Mouse (Mus musculus): ENCODE measurements around the gene F11r. TPM values are rescaled to one million over a fixed set of nuclear protein-coding genes. Genes with fewer than 3 reads are reported as not detected.
"Not testable (repeated sequence)": the region's sequence is repeated elsewhere in the genome, so short reads cannot be mapped to it uniquely, and the experiment has no call there.

Gene F11r
- total and polyA plus RNA-seq, 3 experiments = 32.9 to 47.5 (median 36.1) TPM

DNA sequence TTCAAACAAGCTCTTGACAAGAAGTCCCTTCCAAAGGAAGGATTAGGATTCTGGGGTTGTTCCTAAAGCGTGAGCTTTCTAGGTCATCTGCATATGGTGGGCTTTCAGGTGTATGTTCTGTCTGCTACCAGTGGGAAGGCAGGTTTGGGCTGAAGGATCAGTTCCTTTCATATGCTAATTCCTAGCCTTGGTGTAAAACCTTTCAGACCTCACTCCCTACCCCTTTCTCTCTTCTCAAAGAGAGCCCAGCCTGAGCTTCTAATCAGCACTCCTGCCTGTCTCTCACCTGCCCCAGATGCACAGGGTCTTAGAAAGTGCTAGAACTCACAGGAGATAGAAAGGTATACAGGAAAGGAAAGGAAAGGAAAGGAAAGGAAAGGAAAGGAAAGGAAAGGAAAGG lies 34.1 kb downstream of the F11r start:
- Histone ChIP-seq H3K79me2 (replicated peaks; ENCODE audit: control insufficient read depth, insufficient read depth, low read length) (no peaks in the 10 kb centered on the region), H3K4me3 (no peak overlapping the region), H3K36me3 (ENCODE audit: control insufficient read depth, insufficient read depth, low read length) (0 out of 2 replicates have a peak, but pooled peaks cover 2% of the 10 kb centered on the region), H3K9ac (ENCODE audit: low read depth, low read length) (no peak overlapping the region), H3K27ac (no peak overlapping the region), H3K27me3 (ENCODE audit: control insufficient read depth, insufficient read depth, low read length) (no peaks in the 10 kb centered on the region), H3K4me1 (ENCODE audit: control insufficient read depth, insufficient read depth, low read length) (peaks cover 2% of the 10 kb centered on the region)
- DNase-seq = no peak
- 86% methylated on average over 1 of the region's 1 CpGs for WGBS
- no peak for TF ChIP-seq POLR2A (IDR thresholded peaks at IDR 0.05; ENCODE audit: insufficient read depth, low read depth, low read length)
- TF ChIP-seq EP300 (IDR thresholded peaks at IDR 0.05; ENCODE audit: insufficient read depth, low read depth, low read length) = no peak
- TF ChIP-seq CTCF (IDR thresholded peaks at IDR 0.05) = no peak
- intact Hi-C loops (cut with DNase I) = loop anchor here (2.0 to 10.0 kb wide), 3 partner anchors 34 to 357 kb away; partner anchors contain the start of genes Cfap126 and F11r

- DNase-seq; H3K27ac ChIP-seq; H3K9ac ChIP-seq (ENCODE audit: low read depth, low read length); H3K27me3 ChIP-seq (ENCODE audit: control insufficient read depth, insufficient read depth, low read length); H3K79me2 ChIP-seq (replicated peaks; ENCODE audit: control insufficient read depth, insufficient read depth, low read length); H3K36me3 ChIP-seq (ENCODE audit: control insufficient read depth, insufficient read depth, low read length); H3K4me3 ChIP-seq; H3K4me1 ChIP-seq (ENCODE audit: control insufficient read depth, insufficient read depth, low read length): not testable (repeated sequence)
- intact Hi-C loops (cut with DNase I) = loop anchor here (2.0 to 10.0 kb wide), 3 partner anchors 35 to 357 kb away; partner anchors contain the start of genes Cfap126 and F11r
- WGBS = 87% methylated on average over 8 of the region's 8 CpGs
These were observed 34.6 kb downstream of the F11r start for GRCm38 (mm10) chr1:171471941-171472340.

DNA sequence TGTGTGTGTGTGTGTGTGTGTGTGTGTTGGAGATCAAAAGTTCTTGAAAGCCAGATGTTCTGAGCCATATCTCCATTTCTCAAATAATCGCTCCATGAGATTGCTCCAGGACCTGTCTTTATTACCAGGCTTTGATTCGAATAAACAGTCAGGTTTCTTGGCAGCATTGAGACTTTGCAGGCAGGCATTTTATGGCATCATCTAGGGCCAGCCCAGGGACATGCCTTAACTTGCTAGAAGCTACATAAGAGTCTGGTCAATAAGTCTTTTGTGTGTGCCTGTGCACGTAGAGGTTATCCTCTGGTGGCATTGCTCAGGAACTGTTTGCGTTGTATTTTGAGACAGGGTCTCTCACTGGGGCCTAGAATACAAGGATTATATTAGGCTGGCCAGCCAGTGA lies 36.2 kb downstream of the F11r start:
- TF ChIP-seq CTCF (IDR thresholded peaks at IDR 0.05) (no peak), EP300 (IDR thresholded peaks at IDR 0.05; ENCODE audit: insufficient read depth, low read depth, low read length) (no peak), POLR2A (IDR thresholded peaks at IDR 0.05; ENCODE audit: insufficient read depth, low read depth, low read length) (no peak)
- H3K27me3 ChIP-seq (ENCODE audit: control insufficient read depth, insufficient read depth, low read length) = no peaks in the 10 kb centered on the region
- peaks cover 2% of the 10 kb centered on the region for H3K4me1 ChIP-seq (ENCODE audit: control insufficient read depth, insufficient read depth, low read length)
- 0 out of 2 replicates have a peak, but pooled peaks cover 2% of the 10 kb centered on the region for H3K36me3 ChIP-seq (ENCODE audit: control insufficient read depth, insufficient read depth, low read length)
- H3K4me3 ChIP-seq = no peak overlapping the region
- no peaks in the 10 kb centered on the region for H3K79me2 ChIP-seq (replicated peaks; ENCODE audit: control insufficient read depth, insufficient read depth, low read length)
- intact Hi-C loops (cut with DNase I) = loop anchor here (5.0 to 10.0 kb wide), 2 partner anchors 36 to 359 kb away; partner anchors contain the start of genes Cfap126 and F11r
- 83% methylated on average over 4 of the region's 4 CpGs for WGBS
- H3K9ac ChIP-seq (ENCODE audit: low read depth, low read length) = no peak overlapping the region
- H3K27ac ChIP-seq = no peak overlapping the region
- no peak for DNase-seq

DNA sequence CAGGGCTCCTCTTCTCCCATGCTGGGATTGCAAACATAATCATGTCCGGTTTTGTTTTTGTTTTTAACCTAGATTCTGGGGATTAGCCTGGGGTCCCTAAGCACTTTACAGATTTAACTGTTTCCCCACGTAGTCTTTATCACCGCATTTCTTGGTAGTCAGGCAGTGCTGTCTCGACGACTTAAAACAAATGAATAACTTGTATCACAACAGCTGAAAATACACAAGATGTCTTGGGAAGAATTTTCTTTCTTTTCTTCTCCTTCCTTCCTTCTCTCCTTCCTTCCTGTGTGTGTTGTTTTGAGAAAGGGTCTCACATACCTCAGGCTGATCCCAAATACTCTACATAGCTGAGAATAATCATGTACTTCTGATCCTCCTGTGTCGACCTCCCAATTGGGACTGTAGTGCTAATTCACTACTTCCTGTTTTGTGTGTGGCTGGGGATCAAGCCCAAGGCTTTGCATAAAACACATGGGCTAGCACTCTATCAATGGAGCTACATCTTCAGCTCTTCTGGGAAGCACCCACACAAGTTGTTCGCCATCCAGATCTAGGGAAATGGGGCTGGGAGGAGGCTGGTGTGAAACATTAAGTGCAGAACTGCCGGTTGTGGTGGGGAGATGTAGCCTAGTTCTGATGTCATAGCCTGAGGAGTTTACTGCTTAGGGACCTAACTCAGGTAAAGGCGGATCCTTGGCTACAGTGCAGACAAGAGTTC lies 36.7 kb downstream of the F11r start:
- intact Hi-C loops (cut with DNase I) = loop anchor here (5.0 to 10.0 kb wide), 2 partner anchors 37 to 359 kb away; partner anchors contain the start of genes Cfap126 and F11r

GRCm38 (mm10) chr1:171477123-171477522 lies 39.8 kb downstream of the F11r start:
- Histone ChIP-seq H3K27ac (no peak overlapping the region), H3K27me3 (ENCODE audit: control insufficient read depth, insufficient read depth, low read length) (no peaks in the 10 kb centered on the region), H3K9ac (ENCODE audit: low read depth, low read length) (no peak overlapping the region), H3K79me2 (replicated peaks; ENCODE audit: control insufficient read depth, insufficient read depth, low read length) (no peaks in the 10 kb centered on the region), H3K4me3 (no peak overlapping the region), H3K4me1 (ENCODE audit: control insufficient read depth, insufficient read depth, low read length) (no peaks in the 10 kb centered on the region), H3K36me3 (ENCODE audit: control insufficient read depth, insufficient read depth, low read length) (no peaks in the 10 kb centered on the region)
- no peak for DNase-seq
- WGBS = 48% methylated on average over 8 of the region's 8 CpGs
- intact Hi-C loops (cut with DNase I) = loop anchor here (10.0 kb wide), 1 partner anchor 362 kb away; the partner anchor contains the start of gene Cfap126
- no peak for TF ChIP-seq CTCF (IDR thresholded peaks at IDR 0.05)
- no peak for TF ChIP-seq EP300 (IDR thresholded peaks at IDR 0.05; ENCODE audit: insufficient read depth, low read depth, low read length)
- TF ChIP-seq POLR2A (IDR thresholded peaks at IDR 0.05; ENCODE audit: insufficient read depth, low read depth, low read length) = no peak

More for the DNA sequence above, 36.7 kb downstream of the F11r start:
- no peak for DNase-seq
- H3K9ac ChIP-seq (ENCODE audit: low read depth, low read length) = no peak overlapping the region
- 0 out of 2 replicates have a peak, but pooled peaks cover 2% of the 10 kb centered on the region for H3K36me3 ChIP-seq (ENCODE audit: control insufficient read depth, insufficient read depth, low read length)
- H3K4me3 ChIP-seq = no peak overlapping the region
- WGBS = 57% methylated on average over 9 of the region's 9 CpGs
- no peaks in the 10 kb centered on the region for H3K27me3 ChIP-seq (ENCODE audit: control insufficient read depth, insufficient read depth, low read length)
- TF ChIP-seq EP300 (IDR thresholded peaks at IDR 0.05; ENCODE audit: insufficient read depth, low read depth, low read length) = no peak
- TF ChIP-seq POLR2A (IDR thresholded peaks at IDR 0.05; ENCODE audit: insufficient read depth, low read depth, low read length) = no peak
- TF ChIP-seq CTCF (IDR thresholded peaks at IDR 0.05) = no peak
- H3K27ac ChIP-seq = no peak overlapping the region
- no peaks in the 10 kb centered on the region for H3K79me2 ChIP-seq (replicated peaks; ENCODE audit: control insufficient read depth, insufficient read depth, low read length)
- H3K4me1 ChIP-seq (ENCODE audit: control insufficient read depth, insufficient read depth, low read length) = peaks cover 2% of the 10 kb centered on the region

Measured in heart, adult 2 months (tissue).